Mouse (Mus musculus) adrenal gland, postnatal 10 days (tissue): Measurements from ENCODE around the gene Abcc4. TPM values are rescaled to one million over a fixed set of nuclear protein-coding genes. Genes with fewer than 3 reads are reported as not detected.

Source experiments
- DNase-seq: peaks from one replicate; pipeline ENCODE4 v3.0.0; 2021; ENCODE audit warnings: mixed read lengths
- total RNA-seq, 2 experiments: library from RNA; stranded (reverse); gene quantifications; 2 replicates each; pipeline ENCODE4 v1.2.3; 2021

The Abcc4 gene
- total RNA-seq, 2 experiments from 2014 or later: 8.5 to 9.9 TPM

GRCm38 (mm10) chr14:118638447-118639275, 67.4 kb downstream of the Abcc4 start:
- DNase-seq: no peak

GRCm38 (mm10) chr14:118635493-118636183, 70.4 kb downstream of the Abcc4 start:
- DNase-seq: peak; percentile 83

- no peak for DNase-seq
Observed at GRCm38 (mm10) chr14:118629649-118630048, 76.4 kb downstream of the Abcc4 start.

- no peak for DNase-seq
Observed at GRCm38 (mm10) chr14:118621449-118621789, 84.6 kb downstream of the Abcc4 start.

GRCm38 (mm10) chr14:118620773-118621448, 85.1 kb downstream of the Abcc4 start:
- no peak for DNase-seq

GRCm38 (mm10) chr14:118616698-118617311, 89.2 kb downstream of the Abcc4 start:
- DNase-seq: peak; percentile 73

- no peak for DNase-seq
Observed at GRCm38 (mm10) chr14:118613734-118614133, 92.3 kb downstream of the Abcc4 start.

GRCm38 (mm10) chr14:118611714-118612113, 94.3 kb downstream of the Abcc4 start:
- DNase-seq: no peak

- DNase-seq: no peak
Observed at GRCm38 (mm10) chr14:118610786-118611185, 95.2 kb downstream of the Abcc4 start.

GRCm38 (mm10) chr14:118608816-118609465, 97.1 kb downstream of the Abcc4 start:
- DNase-seq: no peak

GRCm38 (mm10) chr14:118608317-118608716, 97.7 kb downstream of the Abcc4 start:
- no peak for DNase-seq

GRCm38 (mm10) chr14:118606476-118606875, 99.5 kb downstream of the Abcc4 start:
- no peak for DNase-seq

- DNase-seq: no peak
Observed at GRCm38 (mm10) chr14:118604903-118605302, 101.1 kb downstream of the Abcc4 start.

- DNase-seq: no peak
Observed at GRCm38 (mm10) chr14:118602031-118602430, 104.0 kb downstream of the Abcc4 start.

GRCm38 (mm10) chr14:118600746-118601145, 105.3 kb downstream of the Abcc4 start:
- DNase-seq: no peak

GRCm38 (mm10) chr14:118598757-118599156, 107.3 kb downstream of the Abcc4 start:
- DNase-seq: no peak

GRCm38 (mm10) chr14:118594463-118594862, 111.6 kb downstream of the Abcc4 start:
- DNase-seq: no peak

GRCm38 (mm10) chr14:118591477-118592403, 114.3 kb downstream of the Abcc4 start:
- peak; percentile 88 for DNase-seq

- DNase-seq: no peak
Observed at GRCm38 (mm10) chr14:118582333-118582941, 123.6 kb downstream of the Abcc4 start.

GRCm38 (mm10) chr14:118581673-118582072, 124.3 kb downstream of the Abcc4 start:
- no peak for DNase-seq
